ENCODE assay signal across 16 mouse cellular contexts in the genomic region with DNA sequence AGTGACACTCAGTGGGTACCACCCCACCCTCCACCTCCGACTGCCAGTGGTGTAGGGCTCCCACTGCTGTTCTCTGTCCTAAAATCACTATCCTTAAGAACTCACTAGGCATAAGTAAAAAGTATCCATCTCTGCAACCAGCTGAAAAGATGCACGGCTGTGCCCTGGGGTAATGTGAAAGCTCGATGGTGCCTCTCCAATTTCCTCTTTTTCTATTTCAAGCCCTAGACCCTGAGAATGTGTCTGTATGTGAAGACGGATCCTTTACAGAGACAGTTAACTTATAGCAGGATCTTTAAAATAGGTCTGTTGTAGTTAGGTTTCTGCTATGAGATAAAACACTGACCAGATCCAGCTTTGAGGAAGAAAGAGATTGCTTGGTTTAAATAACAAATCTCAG.
DNase-seq lines count a peak whose midpoint lies in the region; TF ChIP-seq lines count a peak whose summit lies in the region.
"Had no signal": no experiment of that assay in that cellular context is flagged by ENCODE, and none has a peak within 500 bp of the region (broad histone marks: within the 10 kb centered on the region; RNA-seq: fewer than 3 reads in every experiment).

No protein-coding gene starts in this region.

- intact Hi-C loops in left cerebral cortex, postnatal 36 days (cut with DNase I): no loop called here

- peaks cover 47% of the 10 kb centered on the region for H3K36me3 ChIP-seq in megakaryocyte, embryonic 14.5 days (replicated peaks; ENCODE audit: low read length)
- H3K36me3 ChIP-seq: G1E; heart, embryonic 15.5 days; limb, embryonic 13.5 days; neural tube, embryonic 13.5 days had no signal

- no peak for DNase-seq in layer of hippocampus, adult 2 months (ENCODE audit: low spot score in 2 of 2)
- no peak for DNase-seq in layer of hippocampus, postnatal 10 days (ENCODE audit: low spot score in 2 of 2)
- DNase-seq in B cell, adult 2 months: peak; percentile 9 to 23
- DNase-seq in cerebellum, adult 11-12 months: no peak
- DNase-seq in left cerebral cortex, postnatal 36 days (ENCODE audit: low spot score in 2 of 2): no peak
- DNase-seq: adrenal gland, adult 2 months; cerebellum, adult 9-11 months; kidney, adult 9 months; right cerebral cortex, postnatal 4 days had no signal

- H3K4me3 ChIP-seq in layer of hippocampus, adult 2 months: no peak overlapping the region
- no peak overlapping the region for H3K4me3 ChIP-seq in brown adipose tissue, adult 24 weeks (ENCODE audit: insufficient read depth, low read depth, low read length)
- H3K4me3 ChIP-seq in megakaryocyte, embryonic 14.5 days (replicated peaks): peak overlapping the region; percentile 86
- H3K4me3 ChIP-seq: heart, embryonic 15.5 days; limb, embryonic 13.5 days; neural tube, embryonic 13.5 days had no signal

- TF ChIP-seq CTCF in layer of hippocampus, adult 2 months (conservative IDR thresholded peaks at IDR 0.05): no peak

- peaks cover 13% of the 10 kb centered on the region for H3K9me3 ChIP-seq in megakaryocyte, embryonic 14.5 days
- H3K9me3 ChIP-seq: neural tube, embryonic 13.5 days had no signal

- H3K27ac ChIP-seq in layer of hippocampus, adult 2 months: peak overlapping the region; percentile 39
- H3K27ac ChIP-seq in brown adipose tissue, adult 24 weeks (replicated peaks; ENCODE audit: low read depth, low read length): 0 out of 2 replicates have a peak overlapping the region, but pooled peaks have one; percentile 3
- H3K27ac ChIP-seq: heart, embryonic 15.5 days; hindbrain, postnatal 0 days; limb, embryonic 13.5 days; neural tube, embryonic 13.5 days had no signal

- no peaks in the 10 kb centered on the region for H3K27me3 ChIP-seq in megakaryocyte, embryonic 14.5 days (replicated peaks)
- H3K27me3 ChIP-seq: heart, embryonic 15.5 days; limb, embryonic 13.5 days; neural tube, embryonic 13.5 days had no signal

- H3K4me1 ChIP-seq in brown adipose tissue, adult 24 weeks (ENCODE audit: control insufficient read depth, insufficient read depth, insufficient read length, low read length): no peaks in the 10 kb centered on the region
- H3K4me1 ChIP-seq in megakaryocyte, embryonic 14.5 days: peaks cover 57% of the 10 kb centered on the region
- H3K4me1 ChIP-seq: neural tube, embryonic 13.5 days had no signal

Comparison
In these comparisons a context has a peak if more than half of its experiments do, and no peak if none do; other contexts are left out.
1. DNase-seq: peak in B cell, adult 2 months (2 of 2); none in layer of hippocampus, adult 2 months (0 of 2), layer of hippocampus, postnatal 10 days (0 of 2), cerebellum, adult 11-12 months (single experiment) and left cerebral cortex, postnatal 36 days (0 of 2).